Mouse (Mus musculus) megakaryocyte, adult 5-6 weeks (primary cell): ENCODE data around the gene Nln. TPM values are rescaled to one million over a fixed set of nuclear protein-coding genes. Genes with fewer than 3 reads are reported as not detected.

Experiments used
- ATAC-seq: 2 replicates; pipeline ENCODE4 v1.8.0; 2016; ENCODE audit warnings: mild to moderate bottlenecking, inconsistent platforms; ENCODE audit not compliant: poor library complexity, severe bottlenecking
- total RNA-seq, 2 experiments: library from RNA; stranded (forward) in 1 of 2; stranded (reverse) in 1 of 2; fragments of 153-499, 151-499 nt in 1 of 2; fragments of 221-1000, 200-1000 nt in 1 of 2; gene quantifications; 2 replicates each; pipeline versions ENCODE4 v1.2.3 to v1.2.4; 2015 to 2017

The Nln gene
- total RNA-seq, 2 experiments from 2014 or later = 27.7 to 31.6 TPM

- ATAC-seq = peak; percentile 98
These were observed 135.4 kb downstream of the Nln start for GRCm38 (mm10) chr13:103973977-103974376.

Other genes starting within 250 kb of the Nln start
- 85.4 and 98.6 TPM in 2 replicates for gene Erbin, start 189.1 kb downstream of the Nln start, total RNA-seq (2015)
- gene Erbin, start 189.1 kb downstream of the Nln start, total RNA-seq (2017) = 84.8 and 96.9 TPM in 2 replicates
- gene Sgtb, start 127 bp upstream of the Nln start, total RNA-seq (2015) = 0.11 and 0.14 TPM in 2 replicates
- gene Sgtb, start 127 bp upstream of the Nln start, total RNA-seq (2017) = 0.40 and 0.65 TPM in 2 replicates
- gene Trappc13, start 68.9 kb upstream of the Nln start, total RNA-seq (2015) = 42.4 and 43.5 TPM in 2 replicates
- gene Trappc13, start 68.9 kb upstream of the Nln start, total RNA-seq (2017) = 42.6 and 50.2 TPM in 2 replicates
- gene Trim23, start 69.2 kb upstream of the Nln start, total RNA-seq (2015) = 7.4 and 9.8 TPM in 2 replicates
- 13.4 and 15.2 TPM in 2 replicates for gene Trim23, start 69.2 kb upstream of the Nln start, total RNA-seq (2017)
- 34.7 and 39.1 TPM in 2 replicates for gene Cenpk, start 119.0 kb upstream of the Nln start, total RNA-seq (2015)
- 97.9 and 112 TPM in 2 replicates for gene Cenpk, start 119.0 kb upstream of the Nln start, total RNA-seq (2017)
- gene Ppwd1, start 119.2 kb upstream of the Nln start, total RNA-seq (2015) = 34.7 and 36.8 TPM in 2 replicates
- 27.0 and 29.9 TPM in 2 replicates for gene Ppwd1, start 119.2 kb upstream of the Nln start, total RNA-seq (2017)
- 1.6 and 2.8 TPM in 2 replicates for gene Adamts6, start 178.2 kb upstream of the Nln start, total RNA-seq (2015)
- gene Adamts6, start 178.2 kb upstream of the Nln start, total RNA-seq (2017) = 1.6 and 2.3 TPM in 2 replicates